Mouse (Mus musculus) heart, adult 8-10 months (tissue): Measurements from ENCODE around the gene Phactr2. TPM values are rescaled to one million over a fixed set of nuclear protein-coding genes. Genes with fewer than 3 reads are reported as not detected.
A peak's percentile ranks its signal among the peaks of the same experiment; 100 is the strongest.

Source experiments
- DNase-seq: peaks from one replicate; pipeline ENCODE4 v3.0.0; 2022; ENCODE audit warnings: low spot score
- total RNA-seq, 4 experiments: library from RNA; stranded (reverse); gene quantifications; 2 replicates each; pipeline ENCODE4 v1.2.4; 2022

The Phactr2 gene
- total RNA-seq, 4 experiments from 2014 or later = 45.2 to 50.3 (median 48.6) TPM

DNA sequence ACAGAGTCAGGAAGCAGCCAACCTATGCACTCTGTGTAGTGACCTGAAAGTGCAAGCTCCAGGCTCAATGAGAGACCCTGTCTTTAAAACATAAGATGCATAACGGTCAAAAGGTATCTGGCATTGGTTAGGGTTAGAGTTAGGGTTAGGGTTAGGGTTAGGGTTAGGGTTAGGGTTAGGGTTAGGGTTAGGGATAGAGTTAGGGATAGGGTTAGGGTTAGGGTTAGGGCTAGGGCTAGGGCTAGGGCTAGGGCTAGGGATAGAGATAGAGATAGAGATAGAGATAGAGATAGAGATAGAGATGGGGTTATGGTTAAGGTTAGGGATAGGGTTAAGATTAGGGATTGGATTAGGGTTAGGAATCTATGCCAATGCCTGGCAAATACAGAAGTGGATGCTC is 72.2 kb downstream of the Phactr2 start:
- DNase-seq = no peak

DNA sequence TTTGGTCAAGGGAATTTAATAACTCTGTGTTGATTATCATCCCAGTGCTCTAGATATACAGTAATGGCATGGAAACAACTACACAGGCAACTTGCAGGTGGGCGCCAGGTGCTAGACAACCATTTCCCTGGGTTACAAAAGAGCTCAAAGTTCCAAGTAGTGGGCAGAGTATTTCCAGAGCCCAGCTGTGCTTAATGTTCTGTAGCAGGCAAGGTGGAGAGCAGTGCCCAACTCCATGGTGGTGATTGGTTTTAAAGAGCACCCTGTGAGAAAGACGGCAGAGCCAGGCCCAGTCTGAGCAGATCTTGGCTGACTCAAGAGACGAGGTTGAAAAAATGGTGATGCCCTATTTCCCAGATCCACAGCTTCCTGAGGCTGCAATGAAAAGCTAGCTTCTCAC is 78.5 kb downstream of the Phactr2 start:
- no peak for DNase-seq

- no peak for DNase-seq
Observed at GRCm38 (mm10) chr10:13394000-13394399, 80.2 kb downstream of the Phactr2 start.

GRCm38 (mm10) chr10:13388116-13388922 is 85.9 kb downstream of the Phactr2 start:
- DNase-seq = no peak

DNA sequence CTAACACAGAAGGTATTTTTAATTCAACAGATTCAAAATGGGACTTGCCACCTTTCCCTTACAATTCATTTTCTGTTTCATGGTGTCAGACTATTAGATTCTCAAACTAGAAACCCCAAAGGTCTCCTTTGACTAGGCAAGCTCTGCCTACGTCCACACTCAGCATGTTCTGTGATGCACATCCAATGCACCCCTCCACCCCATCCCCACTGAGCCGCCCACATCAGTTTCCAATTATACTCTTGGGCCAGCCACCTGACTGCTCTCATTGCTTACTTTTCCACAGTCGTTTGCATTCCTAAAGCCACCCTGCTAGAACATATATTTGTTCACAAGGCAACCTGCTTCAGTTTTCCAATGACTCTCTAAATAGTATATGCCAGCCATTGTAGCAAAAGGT is 89.3 kb downstream of the Phactr2 start:
- no peak for DNase-seq

DNA sequence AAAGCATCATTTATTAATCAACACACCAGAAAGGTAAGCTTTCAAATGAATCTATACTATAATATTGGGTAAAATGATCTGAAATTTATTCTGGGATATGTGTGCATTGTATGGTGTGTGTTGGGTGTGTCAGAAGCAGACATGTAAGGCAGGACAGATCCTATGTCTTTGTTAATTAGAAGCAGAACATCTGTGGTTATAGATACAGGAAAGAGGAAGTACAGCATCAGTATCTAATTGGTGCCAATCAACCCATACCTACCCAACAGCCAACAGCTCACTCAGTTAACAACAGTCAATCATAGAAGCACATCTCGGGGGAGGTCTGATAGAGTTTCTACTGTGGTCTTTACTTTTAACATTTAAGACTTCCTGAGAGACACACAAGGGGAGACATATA is 96.3 kb downstream of the Phactr2 start:
- DNase-seq = no peak

- no peak for DNase-seq
Observed at GRCm38 (mm10) chr10:13376428-13377260, 97.6 kb downstream of the Phactr2 start.

DNA sequence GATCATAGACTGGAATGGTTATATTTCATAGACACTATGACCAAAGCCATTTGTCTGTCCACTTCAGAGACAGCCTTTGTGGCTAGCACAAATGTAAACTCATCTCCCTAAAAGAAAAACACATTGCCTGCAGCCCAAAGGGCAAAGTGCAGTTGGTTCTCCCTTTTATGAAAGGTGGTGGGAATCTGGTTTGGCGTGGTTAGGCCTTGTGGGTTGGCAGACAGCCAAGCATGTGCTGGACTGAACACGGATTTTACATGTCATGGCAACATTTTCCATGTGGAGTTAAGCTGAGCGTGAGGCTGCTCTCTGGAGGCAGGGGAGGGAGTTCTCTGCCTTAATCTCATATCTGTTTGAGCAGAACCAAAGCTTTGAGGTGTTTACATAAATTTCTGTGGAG is 98.4 kb downstream of the Phactr2 start:
- DNase-seq = no peak

DNA sequence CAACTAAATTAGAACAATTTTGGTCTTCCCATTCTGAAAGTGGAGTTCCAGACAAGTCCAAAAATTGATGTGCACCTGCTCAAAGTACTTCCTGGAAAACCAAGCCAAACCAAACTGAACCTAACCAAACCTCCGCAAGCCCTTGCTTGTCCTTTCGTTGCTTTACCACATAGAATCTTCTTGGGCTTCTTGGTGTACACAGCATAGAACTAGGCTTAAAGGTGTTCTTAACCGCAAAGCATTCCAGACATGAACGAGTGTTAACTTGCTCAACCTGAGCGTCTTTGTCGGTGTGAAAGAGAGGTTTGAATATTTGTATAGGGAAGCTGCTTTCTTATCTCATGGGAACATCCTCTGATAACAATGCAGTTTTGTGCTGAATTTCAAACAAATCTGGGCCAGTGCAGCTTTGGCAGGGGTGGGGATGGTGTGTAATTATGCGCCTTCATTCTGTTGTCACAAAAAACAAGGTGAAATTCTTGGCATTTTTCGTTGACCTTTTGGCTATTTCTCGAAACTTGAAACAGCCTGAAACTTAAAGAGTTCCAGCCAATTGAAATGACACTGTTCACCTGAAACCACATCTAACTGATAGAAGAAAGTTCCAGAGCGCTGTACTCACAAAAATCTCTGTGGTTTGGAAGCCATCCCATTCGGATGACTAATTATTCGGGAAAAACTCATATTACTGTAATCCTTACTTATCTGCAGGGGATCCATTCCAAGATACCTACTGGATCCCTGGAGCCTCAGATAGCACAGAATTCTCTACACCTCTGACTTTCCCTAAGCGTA is 104.4 kb downstream of the Phactr2 start:
- no peak for DNase-seq

DNA sequence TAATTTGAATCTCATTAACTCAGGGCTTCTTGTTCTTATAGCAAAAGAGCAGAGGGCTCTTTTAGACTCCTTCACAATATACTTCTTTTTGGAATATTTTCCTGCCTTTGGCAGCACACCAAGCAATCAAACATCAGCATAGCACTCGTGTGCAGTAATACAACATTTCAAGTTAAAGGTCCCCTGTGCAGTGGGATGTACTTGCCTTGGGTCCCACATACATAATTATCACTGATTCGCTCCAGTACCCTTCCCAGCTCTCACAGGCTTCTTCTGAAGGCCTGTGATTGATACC is 110.0 kb downstream of the Phactr2 start:
- no peak for DNase-seq

- DNase-seq = no peak
Observed at GRCm38 (mm10) chr10:13363499-13364285, 110.5 kb downstream of the Phactr2 start.

DNA sequence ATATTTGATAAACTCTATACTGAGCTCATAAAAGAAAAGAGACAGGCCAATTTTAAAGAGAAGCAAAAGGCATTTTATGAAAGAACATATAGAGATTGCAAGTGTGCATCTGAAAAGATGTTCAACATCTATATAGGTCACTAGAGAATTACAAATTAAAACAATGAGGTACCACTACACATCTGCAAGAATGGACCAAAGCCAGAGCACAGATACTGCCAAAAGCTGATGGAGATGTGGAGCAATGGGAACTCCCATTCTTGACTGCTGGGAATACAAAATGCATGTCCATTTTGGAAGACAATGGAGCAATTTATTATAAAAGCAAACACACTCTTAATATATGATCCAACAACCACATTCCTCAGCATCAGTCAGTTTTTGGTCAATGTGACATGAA is 113.3 kb downstream of the Phactr2 start:
- no peak for DNase-seq

DNA sequence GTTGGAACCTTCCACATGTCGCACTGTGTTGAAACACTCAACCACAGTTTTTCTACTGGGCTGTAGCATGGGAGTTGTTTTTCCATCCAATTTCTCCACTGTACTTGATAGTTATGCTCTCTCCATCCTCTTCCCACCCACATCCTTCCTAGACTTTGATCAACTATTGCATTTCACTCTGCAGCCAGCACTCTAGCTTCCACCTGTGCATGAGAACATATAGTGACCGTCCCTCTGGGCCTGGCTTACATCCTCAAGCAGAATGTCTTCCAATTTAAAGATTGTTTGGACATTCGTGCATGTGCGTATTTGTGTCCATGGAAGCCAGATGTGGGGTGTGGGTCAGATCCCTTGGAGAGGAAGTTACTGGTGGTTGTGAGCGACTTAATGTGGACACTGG is 114.4 kb downstream of the Phactr2 start:
- DNase-seq = no peak

- peak; percentile 31 for DNase-seq
Observed at GRCm38 (mm10) chr10:13358679-13359078, 115.5 kb downstream of the Phactr2 start.

DNA sequence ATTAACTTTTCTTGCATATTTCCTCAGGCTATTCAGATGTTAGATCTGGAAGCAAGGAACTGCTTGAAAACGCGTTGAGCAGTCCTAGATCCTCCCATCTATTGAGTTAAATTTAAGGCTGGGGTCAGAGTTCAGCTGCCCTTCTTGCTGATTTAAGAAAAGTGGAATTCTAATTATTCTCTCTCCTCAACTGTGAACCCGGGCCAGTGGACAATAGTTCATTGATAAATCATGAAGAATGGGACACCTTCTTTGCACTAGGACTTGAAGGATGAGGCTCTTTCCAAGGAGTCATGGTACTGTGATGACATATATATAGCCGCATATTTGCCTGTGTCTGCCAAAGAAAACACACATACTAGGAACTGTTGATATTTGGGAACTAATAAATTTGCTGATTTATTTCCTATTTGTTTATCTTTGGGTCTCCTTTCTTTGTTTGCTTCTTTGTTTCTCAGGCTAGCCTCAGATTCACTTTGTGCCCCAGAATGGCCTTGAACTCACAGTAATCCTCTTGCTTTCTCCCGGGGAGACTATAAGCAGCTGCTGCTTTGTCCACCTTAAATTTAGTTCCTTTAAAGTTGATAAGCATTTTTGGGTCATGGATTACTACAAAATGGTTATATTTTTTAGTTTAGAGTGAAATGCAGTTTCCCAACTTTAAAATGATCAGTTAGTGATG is 127.5 kb downstream of the Phactr2 start:
- no peak for DNase-seq

DNA sequence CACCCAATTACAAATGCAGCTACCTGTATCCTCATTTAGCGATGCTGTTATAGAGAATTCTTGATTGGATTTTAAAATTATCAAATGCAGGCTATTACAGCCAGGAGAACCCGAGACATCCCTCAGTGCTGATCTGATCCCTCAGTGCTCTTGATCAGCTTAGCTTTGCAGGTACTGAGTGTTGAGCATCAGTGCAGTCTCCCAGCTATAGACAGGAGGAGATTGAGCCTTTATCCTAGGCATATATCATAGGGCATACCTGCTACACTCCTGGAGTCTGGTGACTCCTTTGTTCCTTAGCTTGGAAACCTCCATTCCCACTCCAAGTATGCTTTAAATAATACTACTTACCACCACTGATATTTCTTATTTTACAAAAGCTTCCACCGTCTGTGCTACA is 133.6 kb downstream of the Phactr2 start:
- no peak for DNase-seq

DNA sequence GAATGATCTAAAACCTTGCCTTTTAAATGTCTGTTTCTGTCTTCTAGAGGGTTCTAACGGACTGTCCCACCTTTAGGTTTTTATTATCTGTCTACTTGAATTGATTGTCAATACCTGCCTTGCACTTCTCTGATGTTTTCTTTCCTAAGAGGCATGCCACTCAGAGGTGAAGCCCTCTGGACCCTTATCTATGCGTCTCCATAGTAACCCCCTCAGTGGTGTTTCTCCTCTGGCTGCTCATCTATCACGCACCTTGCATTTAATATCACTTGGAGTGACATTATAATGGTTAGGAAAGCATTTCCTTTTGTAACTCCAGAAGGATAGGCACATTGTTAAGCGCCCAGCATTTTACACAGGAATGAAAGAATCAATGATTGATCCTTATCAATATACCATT is 137.2 kb downstream of the Phactr2 start:
- DNase-seq = no peak

- no peak for DNase-seq
Observed at GRCm38 (mm10) chr10:13335814-13336213, 138.4 kb downstream of the Phactr2 start.

DNA sequence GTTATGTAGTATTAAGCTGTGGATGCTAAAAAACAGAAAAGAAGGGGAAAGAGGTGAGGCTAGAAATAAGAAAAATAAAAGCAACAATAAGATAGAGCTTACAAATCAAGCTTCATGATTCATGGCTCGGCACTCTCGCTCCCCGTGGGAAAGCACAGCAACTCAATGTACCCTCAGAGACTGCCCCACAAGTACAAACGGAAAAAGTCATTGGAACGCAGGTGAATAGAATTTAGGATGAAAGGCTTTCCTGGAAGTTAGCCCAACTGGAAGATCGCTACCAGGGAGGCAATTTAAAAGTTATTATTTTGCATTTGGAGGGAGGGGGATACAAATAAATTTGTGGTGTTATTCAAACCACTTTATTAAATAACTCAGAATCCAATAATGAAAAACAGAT is 138.9 kb downstream of the Phactr2 start:
- no peak for DNase-seq

GRCm38 (mm10) chr10:13333781-13334180 is 140.4 kb downstream of the Phactr2 start:
- DNase-seq = no peak

GRCm38 (mm10) chr10:13332985-13333384 is 141.2 kb downstream of the Phactr2 start:
- DNase-seq = no peak
